Mouse (Mus musculus) bone marrow, adult 2 months (tissue): ENCODE results near the gene Trp53rkb.

Source experiments
- CTCF ChIP-seq: fragments of 200-500 bp; IDR thresholded peaks from 2 replicates; pipeline ENCODE4 v1.5.1; 2011; ENCODE audit warnings: low read length, control low read depth; ENCODE audit not compliant: control insufficient read depth, insufficient read depth
- POLR2A ChIP-seq: fragments of 200-500 bp; IDR thresholded peaks from 2 replicates; pipeline ENCODE4 v1.6.1; 2011; ENCODE audit warnings: low read depth, mild to moderate bottlenecking, control low read depth, low read length, borderline replicate concordance; ENCODE audit not compliant: control insufficient read depth

GRCm38 (mm10) chr2:166743504-166743903 is 48.8 kb upstream of the Trp53rkb start:
- no peak for TF ChIP-seq POLR2A
- no peak for TF ChIP-seq CTCF
